Mouse (Mus musculus) stomach, embryonic 14.5 days (tissue): ENCODE measurements at regions not wholly inside any gene's neighbourhood (a gene's known extent, or its start where the extent isn't known, plus 50 kb on each side); places are given as distances from the start of the nearest gene placed in this dataset.

Experiments
- ATAC-seq: fragments of 200-750 bp; cut with Nextera tagmentation; 2 replicates; pipeline ENCODE4 v1.8.0; 2017; ENCODE audit warnings: low read depth, moderate TSS enrichment; ENCODE audit not compliant: insufficient number of reproducible peaks, insufficient read depth, low FRiP score
- H3K27ac ChIP-seq: fragments of 300-500 bp; sonication (generic); 2 replicates; pipeline ENCODE4 v1.5.1; 2014; ENCODE audit warnings: mild to moderate bottlenecking, low read length, moderate library complexity, mixed read lengths
- H3K27me3 ChIP-seq: fragments of 300-500 bp; sonication (generic); 2 replicates; pipeline ENCODE4 v1.6.1; 2014; ENCODE audit warnings: low read length, control low read depth, mixed read lengths; ENCODE audit not compliant: control insufficient read depth, insufficient read depth
- H3K36me3 ChIP-seq: fragments of 300-500 bp; sonication (generic); 2 replicates; pipeline ENCODE4 v1.6.1; 2014; ENCODE audit warnings: mild to moderate bottlenecking, control low read depth, low read length, moderate library complexity, mixed read lengths; ENCODE audit not compliant: control insufficient read depth, insufficient read depth
- H3K4me1 ChIP-seq: fragments of 300-500 bp; sonication (generic); 2 replicates; pipeline ENCODE4 v1.6.1; 2014; ENCODE audit warnings: low read length, control low read depth, mixed read lengths; ENCODE audit not compliant: control insufficient read depth, insufficient read depth
- H3K4me2 ChIP-seq: fragments of 300-500 bp; sonication (generic); replicated peaks from 2 replicates; pipeline ENCODE4 v1.6.1; 2014; ENCODE audit warnings: low read depth, low read length, control low read depth
- H3K4me3 ChIP-seq: fragments of 300-500 bp; sonication (generic); 2 replicates; pipeline ENCODE4 v1.5.1; 2014; ENCODE audit warnings: low read depth, low read length, control low read depth
- H3K9ac ChIP-seq: fragments of 300-500 bp; sonication (generic); replicated peaks from 2 replicates; pipeline ENCODE4 v1.6.1; 2014; ENCODE audit warnings: low read depth, mild to moderate bottlenecking, control low read depth, low read length, moderate library complexity, mixed read lengths
- H3K9me3 ChIP-seq: fragments of 300-500 bp; sonication (generic); 2 replicates; pipeline ENCODE4 v1.6.1; 2016; ENCODE audit warnings: low read depth, low read length, control low read depth; ENCODE audit not compliant: control insufficient read depth
- WGBS: fragments of 180-500 bp; shearing (Covaris S2); extraction: QIAGEN DNeasy Blood & Tissue Kit; methylation state at CpG from one replicate; pipeline ENCODE4 v1.1.7; 2014; 5-methylcytosine and 5-hydroxymethylcytosine counted together

GRCm38 (mm10) chr14:58907359-58907758 is 235.3 kb downstream of the 1700129C05Rik start:
- ATAC-seq: no peak
- Histone ChIP-seq H3K9me3 (no peaks in the 10 kb centered on the region; the same call in 1 of the 2 replicates), H3K4me2 (no peak overlapping the region), H3K36me3 (no peaks in the 10 kb centered on the region), H3K4me1 (no peaks in the 10 kb centered on the region), H3K9ac (no peak overlapping the region), H3K4me3 (no peak overlapping the region), H3K27ac (no peak overlapping the region), H3K27me3 (no peaks in the 10 kb centered on the region)
- 80% methylated on average over 3 of the region's 3 CpGs for WGBS

GRCm38 (mm10) chr14:58906631-58907030 is 236.1 kb downstream of the 1700129C05Rik start:
- ATAC-seq: no peak
- WGBS: 78% methylated on average over 4 of the region's 4 CpGs
- H3K36me3 ChIP-seq: no peaks in the 10 kb centered on the region
- H3K4me2 ChIP-seq: no peak overlapping the region
- H3K4me3 ChIP-seq: no peak overlapping the region
- H3K27me3 ChIP-seq: no peaks in the 10 kb centered on the region
- H3K4me1 ChIP-seq: no peaks in the 10 kb centered on the region
- no peak overlapping the region for H3K9ac ChIP-seq
- H3K27ac ChIP-seq: no peak overlapping the region
- no peaks in the 10 kb centered on the region; the same call in 1 of the 2 replicates for H3K9me3 ChIP-seq

- Histone ChIP-seq H3K9ac (no peak overlapping the region), H3K27ac (no peak overlapping the region), H3K27me3 (no peaks in the 10 kb centered on the region), H3K4me3 (no peak overlapping the region), H3K4me2 (no peak overlapping the region), H3K4me1 (peaks cover 9% of the 10 kb centered on the region; the same call in 1 of the 2 replicates), H3K36me3 (no peaks in the 10 kb centered on the region), H3K9me3 (no peaks in the 10 kb centered on the region)
- WGBS: 47% methylated on average over 14 of the region's 14 CpGs
- ATAC-seq: no peak
Measured at GRCm38 (mm10) chr14:58868176-58868949, 274.3 kb downstream of the 1700129C05Rik start.

GRCm38 (mm10) chr14:58867396-58868107 is 275.1 kb downstream of the 1700129C05Rik start:
- no peak for ATAC-seq
- Histone ChIP-seq H3K4me1 (peaks cover 9% of the 10 kb centered on the region; the same call in 1 of the 2 replicates), H3K36me3 (no peaks in the 10 kb centered on the region), H3K4me2 (no peak overlapping the region), H3K9me3 (no peaks in the 10 kb centered on the region), H3K27ac (no peak overlapping the region), H3K4me3 (no peak overlapping the region), H3K9ac (no peak overlapping the region), H3K27me3 (no peaks in the 10 kb centered on the region)
- 17% methylated on average over 13 of the region's 13 CpGs for WGBS

GRCm38 (mm10) chr14:58854871-58855270 is 287.8 kb downstream of the 1700129C05Rik start:
- Histone ChIP-seq H3K9me3 (no peaks in the 10 kb centered on the region), H3K4me2 (no peak overlapping the region), H3K4me1 (no peaks in the 10 kb centered on the region), H3K27me3 (no peaks in the 10 kb centered on the region), H3K36me3 (no peaks in the 10 kb centered on the region), H3K4me3 (no peak overlapping the region), H3K9ac (no peak overlapping the region), H3K27ac (no peak overlapping the region)
- WGBS: 41% methylated on average over 4 of the region's 4 CpGs
- ATAC-seq: no peak

- no peak overlapping the region for H3K9ac ChIP-seq
- no peak overlapping the region for H3K4me2 ChIP-seq
- no peaks in the 10 kb centered on the region for H3K9me3 ChIP-seq
- no peak overlapping the region for H3K4me3 ChIP-seq
- no peak for ATAC-seq
- WGBS: 74% methylated on average over 2 of the region's 2 CpGs
- no peaks in the 10 kb centered on the region for H3K36me3 ChIP-seq
- H3K4me1 ChIP-seq: no peaks in the 10 kb centered on the region
- no peaks in the 10 kb centered on the region for H3K27me3 ChIP-seq
- H3K27ac ChIP-seq: no peak overlapping the region
Measured at GRCm38 (mm10) chr14:58844565-58844964, 298.1 kb downstream of the 1700129C05Rik start.

- H3K36me3 ChIP-seq: no peaks in the 10 kb centered on the region
- 86% methylated on average over 1 of the region's 1 CpGs for WGBS
- no peak for ATAC-seq
Measured at GRCm38 (mm10) chr14:58842196-58842886, 300.4 kb downstream of the 1700129C05Rik start.

GRCm38 (mm10) chr14:58822938-58823337 is 319.8 kb downstream of the 1700129C05Rik start:
- no peak overlapping the region for H3K4me3 ChIP-seq
- H3K27ac ChIP-seq: no peak overlapping the region
- no peak overlapping the region for H3K4me2 ChIP-seq
- no peak for ATAC-seq
- 70% methylated on average over 4 of the region's 4 CpGs for WGBS
- no peaks in the 10 kb centered on the region for H3K9me3 ChIP-seq
- no peaks in the 10 kb centered on the region for H3K27me3 ChIP-seq
- H3K4me1 ChIP-seq: no peaks in the 10 kb centered on the region
- no peaks in the 10 kb centered on the region for H3K36me3 ChIP-seq
- H3K9ac ChIP-seq: no peak overlapping the region

More at GRCm38 (mm10) chr14:58842196-58842886, 300.4 kb downstream of the 1700129C05Rik start:
- Histone ChIP-seq H3K27ac (no peak overlapping the region), H3K9ac (no peak overlapping the region), H3K4me3 (no peak overlapping the region), H3K4me1 (no peaks in the 10 kb centered on the region), H3K9me3 (no peaks in the 10 kb centered on the region), H3K27me3 (no peaks in the 10 kb centered on the region), H3K4me2 (no peak overlapping the region)
